Comparison of ENCODE assay signal across 12 mouse cellular contexts in the genomic region with DNA sequence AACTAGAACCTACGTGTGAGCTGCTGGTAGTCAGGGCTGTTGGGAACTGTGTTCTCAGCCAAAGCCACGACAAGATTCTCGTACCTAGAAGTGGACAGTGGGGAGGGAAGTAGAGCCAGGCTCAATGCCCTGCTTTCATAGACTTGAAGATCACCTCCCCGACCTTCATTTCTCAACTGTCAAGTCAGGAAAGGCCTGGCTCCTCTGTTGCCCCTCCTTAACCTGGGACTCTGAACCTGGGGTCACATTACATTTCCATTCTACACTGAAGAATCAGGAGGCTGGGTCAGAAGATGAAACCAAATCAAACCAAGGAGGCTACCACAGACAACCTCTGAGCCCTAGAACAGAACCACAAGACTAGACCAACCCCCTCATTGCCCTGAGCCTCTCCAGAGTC. TPM values are rescaled to one million over a fixed set of nuclear protein-coding genes. Genes with fewer than 3 reads are reported as not detected.
A peak's percentile ranks its signal among the peaks of the same experiment; 100 is the strongest.
DNase-seq lines count a peak whose midpoint lies in the region; ATAC-seq and TF ChIP-seq lines count a peak whose summit lies in the region.
"Had no signal": no experiment of that assay in that cellular context is flagged by ENCODE, and none has a peak within 500 bp of the region (broad histone marks: within the 10 kb centered on the region; RNA-seq: fewer than 3 reads in every experiment).

No protein-coding gene starts in this region.

- H3K27ac ChIP-seq in midbrain, embryonic 10.5 days (replicated peaks): no peak overlapping the region; the same call in 1 of the 2 replicates
- H3K27ac ChIP-seq in midbrain, postnatal 0 days (ENCODE audit: low read depth, low read length): no peak overlapping the region
- H3K27ac ChIP-seq in intestine, postnatal 0 days (ENCODE audit: low read depth, low read length): no peak overlapping the region
- H3K27ac ChIP-seq in neural tube, embryonic 13.5 days (replicated peaks): no peak overlapping the region
- H3K27ac ChIP-seq: gastrocnemius, adult 2 months had no signal

- peaks cover 65% of the 10 kb centered on the region for H3K4me1 ChIP-seq in erythroblast, embryonic 14.5 days (ENCODE audit: control insufficient read depth)
- peaks cover 68% of the 10 kb centered on the region for H3K4me1 ChIP-seq in midbrain, embryonic 10.5 days
- H3K4me1 ChIP-seq in midbrain, postnatal 0 days (ENCODE audit: insufficient read depth, low read length): 0 out of 2 replicates have a peak, but pooled peaks cover 6% of the 10 kb centered on the region
- peaks cover 3% of the 10 kb centered on the region; the same call in 1 of the 2 replicates for H3K4me1 ChIP-seq in intestine, postnatal 0 days (replicated peaks; ENCODE audit: control insufficient read depth, insufficient read depth, low read length)
- peaks cover 38% of the 10 kb centered on the region for H3K4me1 ChIP-seq in neural tube, embryonic 13.5 days (replicated peaks)

- H3K9ac ChIP-seq in midbrain, postnatal 0 days (replicated peaks; ENCODE audit: low read length, poor library complexity, severe bottlenecking): no peak overlapping the region
- 0 out of 2 replicates have a peak overlapping the region, but pooled peaks have one; percentile 17 for H3K9ac ChIP-seq in intestine, postnatal 0 days (ENCODE audit: low read depth, low read length)
- no peak overlapping the region for H3K9ac ChIP-seq in neural tube, embryonic 13.5 days

- WGBS in midbrain, embryonic 10.5 days: 78% methylated on average over 4 of the region's 4 CpGs
- 83% methylated on average over 4 of the region's 4 CpGs for WGBS in midbrain, postnatal 0 days
- 62% methylated on average over 4 of the region's 4 CpGs for WGBS in intestine, postnatal 0 days
- WGBS in neural tube, embryonic 13.5 days: 75% methylated on average over 4 of the region's 4 CpGs

- no peaks in the 10 kb centered on the region for H3K27me3 ChIP-seq in erythroblast, embryonic 14.5 days (ENCODE audit: control insufficient read depth)
- H3K27me3 ChIP-seq in midbrain, embryonic 10.5 days (ENCODE audit: low read depth, poor library complexity, severe bottlenecking): peaks cover 54% of the 10 kb centered on the region
- H3K27me3 ChIP-seq in midbrain, postnatal 0 days (ENCODE audit: insufficient read depth, low read length): no peaks in the 10 kb centered on the region
- no peaks in the 10 kb centered on the region for H3K27me3 ChIP-seq in intestine, postnatal 0 days (replicated peaks; ENCODE audit: control insufficient read depth, insufficient read depth, low read length)
- no peaks in the 10 kb centered on the region for H3K27me3 ChIP-seq in neural tube, embryonic 13.5 days

- H3K36me3 ChIP-seq in erythroblast, embryonic 14.5 days (ENCODE audit: control insufficient read depth): peaks cover 43% of the 10 kb centered on the region
- peaks cover 27% of the 10 kb centered on the region for H3K36me3 ChIP-seq in midbrain, embryonic 10.5 days
- H3K36me3 ChIP-seq in midbrain, postnatal 0 days (ENCODE audit: insufficient read depth, low read length): peaks cover 3% of the 10 kb centered on the region; the same call in 1 of the 2 replicates
- H3K36me3 ChIP-seq in intestine, postnatal 0 days (ENCODE audit: control insufficient read depth, insufficient read depth): peaks cover 6% of the 10 kb centered on the region; the same call in 1 of the 2 replicates
- peaks cover 8% of the 10 kb centered on the region; the same call in 1 of the 2 replicates for H3K36me3 ChIP-seq in neural tube, embryonic 13.5 days

- H3K4me3 ChIP-seq in erythroblast, embryonic 14.5 days (replicated peaks): peak overlapping the region; percentile 91
- H3K4me3 ChIP-seq in midbrain, embryonic 10.5 days: peak overlapping the region; percentile 72
- H3K4me3 ChIP-seq in midbrain, postnatal 0 days (ENCODE audit: low read depth, low read length): no peak overlapping the region
- peak overlapping the region; percentile 52 for H3K4me3 ChIP-seq in intestine, postnatal 0 days (ENCODE audit: low read depth, low read length)
- 0 out of 2 replicates have a peak overlapping the region, but pooled peaks have one; percentile 52 for H3K4me3 ChIP-seq in neural tube, embryonic 13.5 days
- H3K4me3 ChIP-seq: gastrocnemius, adult 2 months had no signal

- no peak for ATAC-seq in erythroblast, adult 5-6 weeks (replicated peaks; ENCODE audit: low FRiP score, poor library complexity, severe bottlenecking)
- no peak for ATAC-seq in midbrain, postnatal 0 days (ENCODE audit: low FRiP score)
- ATAC-seq in intestine, postnatal 0 days: no peak
- no peak for ATAC-seq in neural tube, embryonic 13.5 days (ENCODE audit: low read depth)

- DNase-seq in midbrain, embryonic 10.5 days (ENCODE audit: low spot score): no peak
- no peak for DNase-seq in midbrain, postnatal 0 days (ENCODE audit: low spot score)
- DNase-seq in adrenal gland, postnatal 4 days (ENCODE audit: low spot score in 2 of 2): no peak
- DNase-seq in thymus, postnatal 14 days: no peak
- DNase-seq: cerebellum, adult 11-12 months; gastrocnemius, adult 2 months; layer of hippocampus, adult 9-11 months; thymus, adult 18-20 months had no signal

- no peak for TF ChIP-seq CTCF in midbrain, postnatal 0 days (IDR thresholded peaks at IDR 0.05)
- TF ChIP-seq CTCF in intestine, postnatal 0 days (IDR thresholded peaks at IDR 0.05; ENCODE audit: low read depth): no peak

- no peak overlapping the region for H3K4me2 ChIP-seq in midbrain, postnatal 0 days (ENCODE audit: low read depth, low read length, poor library complexity, severe bottlenecking)
- peak overlapping the region; percentile 84 for H3K4me2 ChIP-seq in intestine, postnatal 0 days (replicated peaks; ENCODE audit: low read depth)
- H3K4me2 ChIP-seq in neural tube, embryonic 13.5 days: peak overlapping the region; percentile 84

- no peaks in the 10 kb centered on the region for H3K9me3 ChIP-seq in erythroblast, embryonic 14.5 days (ENCODE audit: control insufficient read depth, low read length)
- H3K9me3 ChIP-seq in midbrain, embryonic 10.5 days (replicated peaks): no peaks in the 10 kb centered on the region
- H3K9me3 ChIP-seq in midbrain, postnatal 0 days (ENCODE audit: low read length): no peaks in the 10 kb centered on the region
- no peaks in the 10 kb centered on the region for H3K9me3 ChIP-seq in intestine, postnatal 0 days (ENCODE audit: control insufficient read depth)
- no peaks in the 10 kb centered on the region for H3K9me3 ChIP-seq in neural tube, embryonic 13.5 days

RNA-seq across cellular contexts. Expression of gene Arhgef39, which starts 1.5 kb away (rescaled TPM):
- 9.4 and 10.5 TPM in 2 replicates for polyA plus RNA-seq in erythroblast, embryonic 14.5 days (2012)
- total RNA-seq in erythroblast, adult 5-6 weeks (2015; ENCODE audit: low replicate concordance): 22.4 and 40.9 TPM in 2 replicates
- total RNA-seq in erythroblast, adult 5-6 weeks (2017; ENCODE audit: low replicate concordance): 18.0 and 29.2 TPM in 2 replicates
- 48.5 and 52.8 TPM in 2 replicates for polyA plus RNA-seq in midbrain, embryonic 10.5 days (2016; fragmentation: Nextera tagmentation; extraction: Ambion mirVana)
- total RNA-seq in midbrain, postnatal 0 days (2014; rRNA removed): 1.3 and 16.1 TPM in 2 replicates
- 2.3 and 2.8 TPM in 2 replicates for polyA plus RNA-seq in midbrain, postnatal 0 days (2015; fragmentation: Nextera tagmentation; extraction: Ambion mirVana)
- polyA plus RNA-seq in intestine, postnatal 0 days (2015; fragmentation: Nextera tagmentation; extraction: Ambion mirVana): 10.3 and 12.3 TPM in 2 replicates
- polyA plus RNA-seq in neural tube, embryonic 13.5 days (2015; fragmentation: Nextera tagmentation; extraction: Ambion mirVana): 10.0 and 10.4 TPM in 2 replicates
- total RNA-seq in adrenal gland, postnatal 4 days (2021): 10 to 100 TPM; 11.3 to 15.0 TPM
- total RNA-seq: gastrocnemius, adult 2 months had no signal

RNA-seq across cellular contexts. Expression of gene Ccdc107, which starts 5.2 kb away (rescaled TPM):
- polyA plus RNA-seq in erythroblast, embryonic 14.5 days (2012): 10.5 and 12.4 TPM in 2 replicates
- total RNA-seq in erythroblast, adult 5-6 weeks (2015; ENCODE audit: low replicate concordance): 4.6 and 17.1 TPM in 2 replicates
- total RNA-seq in erythroblast, adult 5-6 weeks (2017; ENCODE audit: low replicate concordance): 5.2 and 36.1 TPM in 2 replicates
- polyA plus RNA-seq in midbrain, embryonic 10.5 days (2016; fragmentation: Nextera tagmentation; extraction: Ambion mirVana): 44.8 and 48.4 TPM in 2 replicates
- total RNA-seq in midbrain, postnatal 0 days (2014; rRNA removed): 74.0 and 77.4 TPM in 2 replicates
- 107 and 120 TPM in 2 replicates for polyA plus RNA-seq in midbrain, postnatal 0 days (2015; fragmentation: Nextera tagmentation; extraction: Ambion mirVana)
- polyA plus RNA-seq in intestine, postnatal 0 days (2015; fragmentation: Nextera tagmentation; extraction: Ambion mirVana): 79.8 and 83.1 TPM in 2 replicates
- 65.5 and 73.1 TPM in 2 replicates for polyA plus RNA-seq in neural tube, embryonic 13.5 days (2015; fragmentation: Nextera tagmentation; extraction: Ambion mirVana)
- 10 to 100 TPM; 44.3 TPM for total RNA-seq in adrenal gland, postnatal 4 days (2021)

RNA-seq across cellular contexts. Expression of gene Car9, which starts 8.8 kb away (rescaled TPM):
- polyA plus RNA-seq in erythroblast, embryonic 14.5 days (2012): not detected in 2 replicates
- 0.63 TPM in 1 of 2 replicates, not detected in the other for total RNA-seq in erythroblast, adult 5-6 weeks (2015; ENCODE audit: low replicate concordance)
- total RNA-seq in erythroblast, adult 5-6 weeks (2017; ENCODE audit: low replicate concordance): 0.56 and 0.77 TPM in 2 replicates
- 0.67 and 0.69 TPM in 2 replicates for polyA plus RNA-seq in midbrain, embryonic 10.5 days (2016; fragmentation: Nextera tagmentation; extraction: Ambion mirVana)
- total RNA-seq in midbrain, postnatal 0 days (2014; rRNA removed): 0.05 and 0.52 TPM in 2 replicates
- polyA plus RNA-seq in midbrain, postnatal 0 days (2015; fragmentation: Nextera tagmentation; extraction: Ambion mirVana): 0.69 and 1.1 TPM in 2 replicates
- polyA plus RNA-seq in intestine, postnatal 0 days (2015; fragmentation: Nextera tagmentation; extraction: Ambion mirVana): 4.8 and 5.4 TPM in 2 replicates
- 0.33 and 0.56 TPM in 2 replicates for polyA plus RNA-seq in neural tube, embryonic 13.5 days (2015; fragmentation: Nextera tagmentation; extraction: Ambion mirVana)
- total RNA-seq in adrenal gland, postnatal 4 days (2021): 1 to 10 TPM; 1.4 to 1.5 TPM

RNA-seq across cellular contexts. Expression of gene Sit1, which starts 14.4 kb away (rescaled TPM):
- not detected in 2 replicates for polyA plus RNA-seq in erythroblast, embryonic 14.5 days (2012)
- total RNA-seq in erythroblast, adult 5-6 weeks (2015; ENCODE audit: low replicate concordance): not detected in 2 replicates
- total RNA-seq in erythroblast, adult 5-6 weeks (2017; ENCODE audit: low replicate concordance): not detected in 2 replicates
- not detected in 2 replicates for polyA plus RNA-seq in midbrain, embryonic 10.5 days (2016; fragmentation: Nextera tagmentation; extraction: Ambion mirVana)
- not detected in 2 replicates for total RNA-seq in midbrain, postnatal 0 days (2014; rRNA removed)
- not detected in 2 replicates for polyA plus RNA-seq in midbrain, postnatal 0 days (2015; fragmentation: Nextera tagmentation; extraction: Ambion mirVana)
- polyA plus RNA-seq in intestine, postnatal 0 days (2015; fragmentation: Nextera tagmentation; extraction: Ambion mirVana): not detected in 2 replicates
- polyA plus RNA-seq in neural tube, embryonic 13.5 days (2015; fragmentation: Nextera tagmentation; extraction: Ambion mirVana): not detected in 2 replicates
- total RNA-seq in adrenal gland, postnatal 4 days (2021): not detected
- total RNA-seq: gastrocnemius, adult 2 months had no signal

RNA-seq across cellular contexts. Expression of gene Tpm2, which starts 25.6 kb away (rescaled TPM):
- 0.13 TPM in 1 of 2 replicates, not detected in the other for polyA plus RNA-seq in erythroblast, embryonic 14.5 days (2012)
- not detected in 2 replicates for total RNA-seq in erythroblast, adult 5-6 weeks (2015; ENCODE audit: low replicate concordance)
- total RNA-seq in erythroblast, adult 5-6 weeks (2017; ENCODE audit: low replicate concordance): 3.3 and 4.9 TPM in 2 replicates
- polyA plus RNA-seq in midbrain, embryonic 10.5 days (2016; fragmentation: Nextera tagmentation; extraction: Ambion mirVana): 41.6 and 44.5 TPM in 2 replicates
- total RNA-seq in midbrain, postnatal 0 days (2014; rRNA removed): 1.5 and 3.1 TPM in 2 replicates
- polyA plus RNA-seq in midbrain, postnatal 0 days (2015; fragmentation: Nextera tagmentation; extraction: Ambion mirVana): 6.2 and 6.6 TPM in 2 replicates
- 928 and 1,046 TPM in 2 replicates for polyA plus RNA-seq in intestine, postnatal 0 days (2015; fragmentation: Nextera tagmentation; extraction: Ambion mirVana)
- 29.0 and 77.1 TPM in 2 replicates for polyA plus RNA-seq in neural tube, embryonic 13.5 days (2015; fragmentation: Nextera tagmentation; extraction: Ambion mirVana)
- total RNA-seq in adrenal gland, postnatal 4 days (2021): 100 to 1,000 TPM; 135 to 293 TPM
